ENCODE assay signal across 8 mouse cellular contexts in genomic region chr17:56672941-56673646, GRCm38 (mm10). TPM values are rescaled to one million over a fixed set of nuclear protein-coding genes. Genes with fewer than 3 reads are reported as not detected.
DNase-seq lines count a peak whose midpoint lies in the region; ATAC-seq and TF ChIP-seq lines count a peak whose summit lies in the region.

Ranbp3 (plus strand) TSS chr17:56673294.

- peak; percentile 100 for DNase-seq in MN1 (ENCODE audit: low spot score)
- peak; percentile 99 for DNase-seq in cerebellum, adult 9-10 months
- peak; percentile 100 for DNase-seq in hindbrain, embryonic 10.5 days (ENCODE audit: low spot score)
- DNase-seq in layer of hippocampus, adult 9-11 months = peak; percentile 100
- peak; percentile 100 for DNase-seq in lung, postnatal 0 days (ENCODE audit: low spot score)
- peak; percentile 97 for DNase-seq in ovary, postnatal 14 days (ENCODE audit: low spot score)
- peak; percentile 100 for DNase-seq in thymus, postnatal 14 days

- peak within 1 kb of the TSS; percentile 87 for H3K4me2 ChIP-seq in lung, postnatal 0 days (replicated peaks; ENCODE audit: low read depth, low read length)

- ATAC-seq in frontal cortex, adult (ENCODE audit: low TSS enrichment) = peak; percentile 94
- ATAC-seq in lung, postnatal 0 days = peak; percentile 95

- WGBS in hindbrain, embryonic 10.5 days = under 1% methylated on average over 66 of the region's 66 CpGs
- under 1% methylated on average over 49 of the region's 66 CpGs for WGBS in lung, postnatal 0 days

- peaks cover 50% of the 10 kb centered on the region for H3K4me1 ChIP-seq in hindbrain, embryonic 10.5 days (replicated peaks)
- H3K4me1 ChIP-seq in lung, postnatal 0 days (ENCODE audit: insufficient read depth, low read depth, low read length) = peaks cover 14% of the 10 kb centered on the region; the same call in 1 of the 2 replicates

- no peak for TF ChIP-seq CTCF in lung, postnatal 0 days (IDR thresholded peaks at IDR 0.05)

- peaks cover 9% of the 10 kb centered on the region for H3K27me3 ChIP-seq in hindbrain, embryonic 10.5 days (ENCODE audit: insufficient read depth, poor library complexity, severe bottlenecking)
- H3K27me3 ChIP-seq in lung, postnatal 0 days (replicated peaks; ENCODE audit: insufficient read depth, low read length) = no peaks in the 10 kb centered on the region

- no peaks in the 10 kb centered on the region for H3K9me3 ChIP-seq in hindbrain, embryonic 10.5 days
- no peaks in the 10 kb centered on the region for H3K9me3 ChIP-seq in lung, postnatal 0 days (ENCODE audit: low read length)

- H3K27ac ChIP-seq in hindbrain, embryonic 10.5 days = peak within 1 kb of the TSS; percentile 97
- peak within 1 kb of the TSS; percentile 86 for H3K27ac ChIP-seq in lung, postnatal 0 days (ENCODE audit: low read length)

- peak within 1 kb of the TSS; percentile 99 for H3K4me3 ChIP-seq in hindbrain, embryonic 10.5 days
- peak within 1 kb of the TSS; percentile 89 for H3K4me3 ChIP-seq in lung, postnatal 0 days (ENCODE audit: low read depth, low read length)

- H3K36me3 ChIP-seq in hindbrain, embryonic 10.5 days = peaks cover 38% of the 10 kb centered on the region
- 0 out of 2 replicates have a peak, but pooled peaks cover 8% of the 10 kb centered on the region for H3K36me3 ChIP-seq in lung, postnatal 0 days (ENCODE audit: insufficient read depth, low read length)

- TF ChIP-seq EP300 in lung, postnatal 0 days (IDR thresholded peaks at IDR 0.05) = no peak

- H3K9ac ChIP-seq in lung, postnatal 0 days (replicated peaks; ENCODE audit: low read depth) = peak within 1 kb of the TSS; percentile 91

RNA-seq across cellular contexts. Expression of gene Ranbp3, which starts in this region (rescaled TPM):
- polyA plus RNA-seq in hindbrain, embryonic 10.5 days (2016; fragmentation: Nextera tagmentation; extraction: Ambion mirVana) = 130 and 139 TPM in 2 replicates
- 42.6 and 44.8 TPM in 2 replicates for polyA plus RNA-seq in lung, postnatal 0 days (2015; fragmentation: Nextera tagmentation; extraction: Ambion mirVana)

Comparison
In these comparisons a context has a peak if more than half of its experiments do, and no peak if none do; other contexts are left out.
1. Peak in every context shown above with its lines: DNase-seq, ATAC-seq, H3K4me3 ChIP-seq and H3K27ac ChIP-seq.